Comparison of ENCODE assay signal across 9 mouse cellular contexts in the genomic region with DNA sequence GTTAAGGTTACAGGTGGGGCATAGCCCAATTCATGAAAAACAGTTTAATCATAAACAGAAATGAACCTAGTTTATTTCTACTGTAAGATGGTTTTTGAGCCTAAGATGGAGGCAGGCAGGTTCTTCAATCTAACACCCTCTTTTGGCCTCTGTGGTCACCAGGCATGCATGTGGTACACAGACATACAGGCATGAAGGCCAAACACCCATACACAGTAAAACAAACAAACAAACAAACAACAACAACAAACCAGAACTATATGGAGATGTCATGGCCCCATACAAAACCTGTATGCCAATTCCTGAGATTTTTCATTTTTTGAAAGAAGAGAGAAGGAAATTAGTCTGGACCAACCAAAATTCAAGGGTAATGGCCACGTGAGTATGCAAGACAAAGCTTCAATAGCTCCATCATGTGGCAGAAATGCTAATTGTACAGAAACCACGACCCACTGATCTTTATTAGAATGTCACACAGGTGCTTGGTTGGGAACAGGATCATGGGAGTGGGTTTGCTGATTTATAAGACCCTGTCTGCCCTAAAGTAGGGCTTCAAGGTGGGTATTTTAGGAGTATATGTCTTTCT. TPM values are rescaled to one million over a fixed set of nuclear protein-coding genes. Genes with fewer than 3 reads are reported as not detected.
DNase-seq lines count a peak whose midpoint lies in the region; ATAC-seq and TF ChIP-seq lines count a peak whose summit lies in the region.
"Had no signal": no experiment of that assay in that cellular context is flagged by ENCODE, and none has a peak within 500 bp of the region (broad histone marks: within the 10 kb centered on the region; RNA-seq: fewer than 3 reads in every experiment).

No protein-coding gene starts in this region.

- 0 out of 2 replicates have a peak, but pooled peaks cover 6% of the 10 kb centered on the region for H3K27me3 ChIP-seq in E14TG2a.4 (ENCODE audit: insufficient read depth, low read length)
- no peaks in the 10 kb centered on the region for H3K27me3 ChIP-seq in heart, postnatal 0 days (ENCODE audit: control insufficient read depth, insufficient read depth, low read length)
- no peaks in the 10 kb centered on the region for H3K27me3 ChIP-seq in midbrain, embryonic 12.5 days

- peak; percentile 66 for ATAC-seq in heart, postnatal 0 days (ENCODE audit: insufficient read depth, low read depth)
- ATAC-seq in midbrain, embryonic 12.5 days (ENCODE audit: low FRiP score, low read depth) = peak; percentile 40; the same call in 1 of the 2 replicates

- no peaks in the 10 kb centered on the region for H3K9me3 ChIP-seq in E14TG2a.4 (ENCODE audit: low read length)
- no peaks in the 10 kb centered on the region for H3K9me3 ChIP-seq in heart, postnatal 0 days (replicated peaks; ENCODE audit: control insufficient read depth, low read length)
- no peaks in the 10 kb centered on the region for H3K9me3 ChIP-seq in midbrain, embryonic 12.5 days

- H3K4me3 ChIP-seq in E14TG2a.4 (replicated peaks; ENCODE audit: low read length) = no peak overlapping the region
- no peak overlapping the region for H3K4me3 ChIP-seq in heart, postnatal 0 days (ENCODE audit: low read depth, low read length)
- no peak overlapping the region for H3K4me3 ChIP-seq in midbrain, embryonic 12.5 days

- peaks cover 53% of the 10 kb centered on the region for H3K4me1 ChIP-seq in E14TG2a.4 (replicated peaks; ENCODE audit: low read depth, low read length)
- no peaks in the 10 kb centered on the region for H3K4me1 ChIP-seq in heart, postnatal 0 days (ENCODE audit: control insufficient read depth, insufficient read depth)
- H3K4me1 ChIP-seq in midbrain, embryonic 12.5 days = no peaks in the 10 kb centered on the region

- no peaks in the 10 kb centered on the region for H3K36me3 ChIP-seq in E14TG2a.4 (ENCODE audit: insufficient read depth, low read length)
- no peaks in the 10 kb centered on the region for H3K36me3 ChIP-seq in heart, postnatal 0 days (replicated peaks; ENCODE audit: control insufficient read depth, insufficient read depth, low read length)
- H3K36me3 ChIP-seq in midbrain, embryonic 12.5 days = no peaks in the 10 kb centered on the region

- no peak for TF ChIP-seq EP300 in heart, postnatal 0 days (IDR thresholded peaks at IDR 0.05; ENCODE audit: low read depth)

- no peak overlapping the region for H3K9ac ChIP-seq in heart, postnatal 0 days (replicated peaks; ENCODE audit: low read depth, low read length)
- no peak overlapping the region for H3K9ac ChIP-seq in midbrain, embryonic 12.5 days (replicated peaks)

- peak; percentile 49 for DNase-seq in adrenal gland, postnatal 14 days
- DNase-seq in adrenal gland, postnatal 25 days = no peak
- DNase-seq in cerebellum, adult 9-11 months = peak; percentile 57
- peak; percentile 70 for DNase-seq in heart, postnatal 0 days (ENCODE audit: low spot score)
- peak; percentile 71 to 78 for DNase-seq in kidney, postnatal 36 days
- DNase-seq in gastrocnemius, adult 8-10 months (ENCODE audit: low spot score in 2 of 2) = no peak

- peak; percentile 30 for TF ChIP-seq CTCF in E14TG2a.4 (conservative IDR thresholded peaks at IDR 0.05; ENCODE audit: low read length)
- peak; percentile 79 for TF ChIP-seq CTCF in heart, postnatal 0 days (IDR thresholded peaks at IDR 0.05; ENCODE audit: low read depth)

- 0% methylated on average over 2 of the region's 2 CpGs for WGBS in heart, postnatal 0 days
- 0% methylated on average over 2 of the region's 2 CpGs for WGBS in midbrain, embryonic 12.5 days

- no peak overlapping the region for H3K27ac ChIP-seq in heart, postnatal 0 days (ENCODE audit: low read depth)
- no peak overlapping the region for H3K27ac ChIP-seq in midbrain, embryonic 12.5 days (replicated peaks)

- H3K4me2 ChIP-seq in heart, postnatal 0 days (ENCODE audit: low read depth, low read length) = no peak overlapping the region
- no peak overlapping the region for H3K4me2 ChIP-seq in midbrain, embryonic 12.5 days (replicated peaks)

RNA-seq across cellular contexts. Expression of a gene that starts 15.2 kb away (rescaled TPM):
- 5.2 and 5.3 TPM in 2 replicates for total RNA-seq in adrenal gland, postnatal 14 days (2021)
- 3.9 and 4.2 TPM in 2 replicates for total RNA-seq in adrenal gland, postnatal 25 days (2021)
- total RNA-seq in heart, postnatal 0 days (2014; rRNA removed; ENCODE audit: low replicate concordance) = 4.3 TPM in 1 of 2 replicates, not detected in the other
- polyA plus RNA-seq in heart, postnatal 0 days (2015; fragmentation: Nextera tagmentation; extraction: Ambion mirVana) = 3.0 and 3.1 TPM in 2 replicates
- 9.1 and 10.9 TPM in 2 replicates for polyA plus RNA-seq in midbrain, embryonic 12.5 days (2016; fragmentation: Nextera tagmentation; extraction: Ambion mirVana)
- total RNA-seq in gastrocnemius, adult 8-10 months (2022) = under 1 TPM in 1 of 4 experiments, not detected in 3; 0.60 TPM
- total RNA-seq: neutrophil, adult 5-6 weeks had no signal

RNA-seq across cellular contexts. Expression of a gene that starts 16.6 kb away (rescaled TPM):
- total RNA-seq in adrenal gland, postnatal 14 days (2021) = 73.1 and 93.2 TPM in 2 replicates
- total RNA-seq in adrenal gland, postnatal 25 days (2021) = 31.8 and 33.5 TPM in 2 replicates
- total RNA-seq in heart, postnatal 0 days (2014; rRNA removed; ENCODE audit: low replicate concordance) = 26.3 and 31.2 TPM in 2 replicates
- polyA plus RNA-seq in heart, postnatal 0 days (2015; fragmentation: Nextera tagmentation; extraction: Ambion mirVana) = 37.1 and 38.8 TPM in 2 replicates
- 38.8 and 46.2 TPM in 2 replicates for polyA plus RNA-seq in midbrain, embryonic 12.5 days (2016; fragmentation: Nextera tagmentation; extraction: Ambion mirVana)
- total RNA-seq in gastrocnemius, adult 8-10 months (2022) = 10 to 100 TPM; 22.0 to 55.1 (median 36.1) TPM
- total RNA-seq: neutrophil, adult 5-6 weeks had no signal

RNA-seq across cellular contexts. Expression of a gene that starts 24.8 kb away (rescaled TPM):
- total RNA-seq in adrenal gland, postnatal 14 days (2021) = 6.5 and 8.6 TPM in 2 replicates
- 8.5 and 9.3 TPM in 2 replicates for total RNA-seq in adrenal gland, postnatal 25 days (2021)
- not detected in 2 replicates for total RNA-seq in heart, postnatal 0 days (2014; rRNA removed; ENCODE audit: low replicate concordance)
- 1.1 and 1.2 TPM in 2 replicates for polyA plus RNA-seq in heart, postnatal 0 days (2015; fragmentation: Nextera tagmentation; extraction: Ambion mirVana)
- 22.5 and 26.3 TPM in 2 replicates for polyA plus RNA-seq in midbrain, embryonic 12.5 days (2016; fragmentation: Nextera tagmentation; extraction: Ambion mirVana)
- under 1 TPM in 3 of 4 experiments, not detected in 1; 0.34 to 0.54 (median 0.54) TPM for total RNA-seq in gastrocnemius, adult 8-10 months (2022)

RNA-seq across cellular contexts. Expression of a gene that starts 31.5 kb away (rescaled TPM):
- total RNA-seq in adrenal gland, postnatal 14 days (2021) = 14.5 and 15.7 TPM in 2 replicates
- 12.3 and 13.9 TPM in 2 replicates for total RNA-seq in adrenal gland, postnatal 25 days (2021)
- 5.2 and 5.8 TPM in 2 replicates for total RNA-seq in heart, postnatal 0 days (2014; rRNA removed; ENCODE audit: low replicate concordance)
- 10.1 and 10.5 TPM in 2 replicates for polyA plus RNA-seq in heart, postnatal 0 days (2015; fragmentation: Nextera tagmentation; extraction: Ambion mirVana)
- polyA plus RNA-seq in midbrain, embryonic 12.5 days (2016; fragmentation: Nextera tagmentation; extraction: Ambion mirVana) = 42.5 and 45.9 TPM in 2 replicates
- total RNA-seq in gastrocnemius, adult 8-10 months (2022) = 1 to 10 TPM; 3.7 to 4.3 (median 4.1) TPM

RNA-seq across cellular contexts. Expression of a gene that starts 40.0 kb away (rescaled TPM):
- 45.6 and 48.7 TPM in 2 replicates for total RNA-seq in adrenal gland, postnatal 14 days (2021)
- 16.9 and 19.9 TPM in 2 replicates for total RNA-seq in adrenal gland, postnatal 25 days (2021)
- total RNA-seq in heart, postnatal 0 days (2014; rRNA removed; ENCODE audit: low replicate concordance) = 40.0 and 47.0 TPM in 2 replicates
- polyA plus RNA-seq in heart, postnatal 0 days (2015; fragmentation: Nextera tagmentation; extraction: Ambion mirVana) = 29.8 and 36.9 TPM in 2 replicates
- polyA plus RNA-seq in midbrain, embryonic 12.5 days (2016; fragmentation: Nextera tagmentation; extraction: Ambion mirVana) = 26.6 and 31.2 TPM in 2 replicates
- total RNA-seq in gastrocnemius, adult 8-10 months (2022) = 1 to 10 TPM; 1.5 to 3.5 (median 2.3) TPM

Comparison
In these comparisons a context has a peak if more than half of its experiments do, and no peak if none do; other contexts are left out.
1. DNase-seq: peak in adrenal gland, postnatal 14 days (single experiment), cerebellum, adult 9-11 months (single experiment), heart, postnatal 0 days (single experiment) and kidney, postnatal 36 days (2 of 2); none in adrenal gland, postnatal 25 days (single experiment) and gastrocnemius, adult 8-10 months (0 of 2).